ENCODE assay signal across 30 mouse cellular contexts in the genomic region with DNA sequence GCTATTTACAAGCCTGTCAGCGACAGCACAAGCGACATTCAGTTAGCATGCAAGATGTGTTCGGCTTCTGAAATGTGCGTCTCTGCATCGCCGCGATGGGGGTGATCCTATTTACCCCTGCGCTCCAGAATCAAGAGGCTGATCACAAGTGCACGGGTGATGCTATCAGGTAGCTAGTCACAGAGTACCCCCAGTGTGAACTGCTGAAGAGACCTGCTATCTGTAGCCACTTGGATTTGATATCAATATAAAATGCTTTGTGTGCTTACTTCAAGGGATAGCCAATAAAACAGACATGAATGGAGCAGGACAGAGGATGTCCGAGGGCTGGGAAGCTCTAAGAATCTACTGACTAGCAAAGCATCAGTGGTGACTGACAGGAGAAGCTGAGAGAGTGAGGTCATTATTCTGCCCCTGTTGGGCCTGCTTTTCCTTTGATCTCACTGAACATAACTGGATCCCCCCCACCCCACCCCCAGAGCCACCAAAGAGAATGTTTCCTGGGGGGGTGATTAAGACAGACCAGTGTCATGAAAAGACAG. TPM values are rescaled to one million over a fixed set of nuclear protein-coding genes. Genes with fewer than 3 reads are reported as not detected.
DNase-seq lines count a peak whose midpoint lies in the region; ATAC-seq lines count a peak whose summit lies in the region.
"Had no signal": no experiment of that assay in that cellular context is flagged by ENCODE, and none has a peak within 500 bp of the region (broad histone marks: within the 10 kb centered on the region; RNA-seq: fewer than 3 reads in every experiment).

No protein-coding gene starts in this region.

- no peak for ATAC-seq in forebrain, embryonic 11.5 days (replicated peaks; ENCODE audit: low FRiP score)
- ATAC-seq in forebrain, embryonic 12.5 days (ENCODE audit: low FRiP score): no peak
- ATAC-seq in hindbrain, embryonic 12.5 days (ENCODE audit: low FRiP score): no peak
- no peak for ATAC-seq in midbrain, embryonic 11.5 days (ENCODE audit: low FRiP score)
- ATAC-seq: activated CD4-positive, CD25-positive, alpha-beta regulatory T cell, adult 4 months; intestine, embryonic 15.5 days had no signal

- no peak overlapping the region for H3K4me2 ChIP-seq in forebrain, embryonic 11.5 days (ENCODE audit: low read depth, low read length, severe bottlenecking)
- H3K4me2 ChIP-seq in forebrain, embryonic 12.5 days: no peak overlapping the region
- H3K4me2 ChIP-seq in hindbrain, embryonic 12.5 days (replicated peaks): no peak overlapping the region
- no peak overlapping the region for H3K4me2 ChIP-seq in midbrain, embryonic 11.5 days
- H3K4me2 ChIP-seq: heart, embryonic 12.5 days; hindbrain, embryonic 15.5 days; intestine, embryonic 15.5 days; limb, embryonic 12.5 days; liver, embryonic 15.5 days; lung, embryonic 14.5 days; neural tube, embryonic 13.5 days had no signal

- no peaks in the 10 kb centered on the region for H3K9me3 ChIP-seq in forebrain, embryonic 11.5 days (ENCODE audit: control insufficient read depth, low read length)
- no peaks in the 10 kb centered on the region for H3K9me3 ChIP-seq in forebrain, embryonic 12.5 days
- no peaks in the 10 kb centered on the region for H3K9me3 ChIP-seq in hindbrain, embryonic 10.5 days
- no peaks in the 10 kb centered on the region for H3K9me3 ChIP-seq in hindbrain, embryonic 12.5 days (replicated peaks)
- H3K9me3 ChIP-seq in midbrain, embryonic 10.5 days (replicated peaks): no peaks in the 10 kb centered on the region
- H3K9me3 ChIP-seq in midbrain, embryonic 11.5 days (ENCODE audit: control insufficient read depth, low read length): no peaks in the 10 kb centered on the region
- H3K9me3 ChIP-seq: heart, embryonic 12.5 days; hindbrain, embryonic 15.5 days; intestine, embryonic 15.5 days; limb, embryonic 12.5 days; liver, embryonic 15.5 days; neural tube, embryonic 13.5 days had no signal

- no peak overlapping the region for H3K9ac ChIP-seq in forebrain, embryonic 11.5 days (ENCODE audit: low read length)
- no peak overlapping the region for H3K9ac ChIP-seq in forebrain, embryonic 12.5 days
- no peak overlapping the region for H3K9ac ChIP-seq in hindbrain, embryonic 12.5 days
- H3K9ac ChIP-seq in midbrain, embryonic 11.5 days (ENCODE audit: low read length): no peak overlapping the region
- H3K9ac ChIP-seq: heart, embryonic 12.5 days; hindbrain, embryonic 15.5 days; intestine, embryonic 15.5 days; limb, embryonic 12.5 days; liver, embryonic 15.5 days; lung, embryonic 14.5 days; neural tube, embryonic 13.5 days had no signal

- no peak overlapping the region for H3K4me3 ChIP-seq in forebrain, embryonic 11.5 days (ENCODE audit: low read depth, low read length)
- H3K4me3 ChIP-seq in forebrain, embryonic 12.5 days (replicated peaks): no peak overlapping the region
- H3K4me3 ChIP-seq in hindbrain, embryonic 10.5 days: no peak overlapping the region
- H3K4me3 ChIP-seq in hindbrain, embryonic 12.5 days: no peak overlapping the region
- no peak overlapping the region for H3K4me3 ChIP-seq in midbrain, embryonic 10.5 days
- no peak overlapping the region for H3K4me3 ChIP-seq in midbrain, embryonic 11.5 days (ENCODE audit: low read depth, low read length)
- H3K4me3 ChIP-seq: gastrocnemius, adult 2 months; heart, adult 2 months; heart, embryonic 12.5 days; hindbrain, embryonic 15.5 days; intestine, embryonic 15.5 days; limb, embryonic 12.5 days; liver, embryonic 15.5 days; neural tube, embryonic 13.5 days had no signal

- WGBS in forebrain, embryonic 11.5 days: 86% methylated on average over 10 of the region's 10 CpGs
- WGBS in forebrain, embryonic 12.5 days: 81% methylated on average over 10 of the region's 10 CpGs
- 87% methylated on average over 10 of the region's 10 CpGs for WGBS in hindbrain, embryonic 10.5 days
- WGBS in hindbrain, embryonic 12.5 days: 74% methylated on average over 10 of the region's 10 CpGs
- WGBS in midbrain, embryonic 10.5 days: 89% methylated on average over 10 of the region's 10 CpGs
- WGBS in midbrain, embryonic 11.5 days: 81% methylated on average over 10 of the region's 10 CpGs

- H3K27ac ChIP-seq in forebrain, embryonic 11.5 days (ENCODE audit: low read depth, low read length): no peak overlapping the region
- no peak overlapping the region for H3K27ac ChIP-seq in forebrain, embryonic 12.5 days
- peak overlapping the region; percentile 36 for H3K27ac ChIP-seq in hindbrain, embryonic 10.5 days
- H3K27ac ChIP-seq in hindbrain, embryonic 12.5 days: no peak overlapping the region; the same call in 1 of the 2 replicates
- peak overlapping the region; percentile 10; the same call in 1 of the 2 replicates for H3K27ac ChIP-seq in midbrain, embryonic 10.5 days (replicated peaks)
- H3K27ac ChIP-seq in midbrain, embryonic 11.5 days (ENCODE audit: low read depth, low read length): no peak overlapping the region
- H3K27ac ChIP-seq: gastrocnemius, adult 2 months; heart, adult 2 months; hindbrain, embryonic 15.5 days; intestine, embryonic 15.5 days; limb, embryonic 12.5 days; liver, embryonic 15.5 days; neural tube, embryonic 13.5 days had no signal

- H3K27me3 ChIP-seq in forebrain, embryonic 11.5 days (ENCODE audit: control insufficient read depth, insufficient read depth, low read length): no peaks in the 10 kb centered on the region
- 0 out of 2 replicates have a peak, but pooled peaks cover 4% of the 10 kb centered on the region for H3K27me3 ChIP-seq in forebrain, embryonic 12.5 days
- no peaks in the 10 kb centered on the region for H3K27me3 ChIP-seq in hindbrain, embryonic 10.5 days (ENCODE audit: insufficient read depth, poor library complexity, severe bottlenecking)
- H3K27me3 ChIP-seq in hindbrain, embryonic 12.5 days: no peaks in the 10 kb centered on the region
- H3K27me3 ChIP-seq in midbrain, embryonic 10.5 days (ENCODE audit: low read depth, poor library complexity, severe bottlenecking): no peaks in the 10 kb centered on the region
- no peaks in the 10 kb centered on the region for H3K27me3 ChIP-seq in midbrain, embryonic 11.5 days (ENCODE audit: control insufficient read depth, insufficient read depth, low read length)
- H3K27me3 ChIP-seq: CH12.LX; heart, embryonic 12.5 days; hindbrain, embryonic 15.5 days; intestine, embryonic 15.5 days; limb, embryonic 12.5 days; liver, embryonic 15.5 days; neural tube, embryonic 13.5 days had no signal

- peaks cover 6% of the 10 kb centered on the region; the same call in 1 of the 2 replicates for H3K4me1 ChIP-seq in forebrain, embryonic 11.5 days (replicated peaks; ENCODE audit: control insufficient read depth, insufficient read depth, low read length)
- H3K4me1 ChIP-seq in forebrain, embryonic 12.5 days: peaks cover 20% of the 10 kb centered on the region
- H3K4me1 ChIP-seq in hindbrain, embryonic 10.5 days (replicated peaks): peaks cover 52% of the 10 kb centered on the region
- H3K4me1 ChIP-seq in hindbrain, embryonic 12.5 days: peaks cover 24% of the 10 kb centered on the region
- H3K4me1 ChIP-seq in midbrain, embryonic 10.5 days: peaks cover 52% of the 10 kb centered on the region
- peaks cover 19% of the 10 kb centered on the region for H3K4me1 ChIP-seq in midbrain, embryonic 11.5 days (ENCODE audit: control insufficient read depth, insufficient read depth, low read length)
- H3K4me1 ChIP-seq: intestine, embryonic 15.5 days; liver, embryonic 15.5 days had no signal

- peak; percentile 37 for DNase-seq in forebrain, embryonic 11.5 days (ENCODE audit: low spot score)
- no peak for DNase-seq in hindbrain, embryonic 10.5 days (ENCODE audit: low spot score)
- no peak for DNase-seq in midbrain, embryonic 10.5 days (ENCODE audit: low spot score)
- no peak for DNase-seq in midbrain, embryonic 11.5 days (ENCODE audit: low spot score, missing footprints)
- DNase-seq in spleen, postnatal 10 days (ENCODE audit: low spot score in 2 of 2): no peak
- no peak for DNase-seq in embryo, embryonic 10.5 days (ENCODE audit: low spot score)
- DNase-seq: adrenal gland, adult 2 months; adrenal gland, postnatal 36 days; cerebellum, adult 8-10 months; cerebellum, postnatal 25 days; gastrocnemius, adult 2 months; gastrocnemius, postnatal 36 days; heart, adult 2 months; kidney, adult 2 months; kidney, postnatal 36 days; layer of hippocampus, postnatal 36 days; lung, embryonic 14.5 days; lung, postnatal 14 days; right cerebral cortex, postnatal 4 days had no signal

- no peaks in the 10 kb centered on the region for H3K36me3 ChIP-seq in forebrain, embryonic 11.5 days (ENCODE audit: control insufficient read depth, insufficient read depth, low read length)
- no peaks in the 10 kb centered on the region for H3K36me3 ChIP-seq in forebrain, embryonic 12.5 days (replicated peaks)
- peaks cover 11% of the 10 kb centered on the region; the same call in 1 of the 2 replicates for H3K36me3 ChIP-seq in hindbrain, embryonic 10.5 days
- no peaks in the 10 kb centered on the region for H3K36me3 ChIP-seq in hindbrain, embryonic 12.5 days
- H3K36me3 ChIP-seq in midbrain, embryonic 10.5 days: peaks cover 17% of the 10 kb centered on the region; the same call in 1 of the 2 replicates
- no peaks in the 10 kb centered on the region for H3K36me3 ChIP-seq in midbrain, embryonic 11.5 days (ENCODE audit: control insufficient read depth, insufficient read depth, low read length)
- H3K36me3 ChIP-seq: heart, embryonic 12.5 days; intestine, embryonic 15.5 days; limb, embryonic 12.5 days; liver, embryonic 15.5 days had no signal

RNA-seq across cellular contexts. Expression of a gene that starts 18.4 kb away (rescaled TPM):
- polyA plus RNA-seq in forebrain, embryonic 11.5 days (2014; fragmentation: Nextera tagmentation; extraction: Ambion mirVana): 5.9 and 6.3 TPM in 2 replicates
- polyA plus RNA-seq in forebrain, embryonic 12.5 days (2016; fragmentation: Nextera tagmentation; extraction: Ambion mirVana): 4.9 and 5.7 TPM in 2 replicates
- polyA plus RNA-seq in hindbrain, embryonic 10.5 days (2016; fragmentation: Nextera tagmentation; extraction: Ambion mirVana): 9.3 and 10.0 TPM in 2 replicates
- 7.0 and 7.6 TPM in 2 replicates for polyA plus RNA-seq in hindbrain, embryonic 12.5 days (2016; fragmentation: Nextera tagmentation; extraction: Ambion mirVana)
- 9.7 and 10.9 TPM in 2 replicates for polyA plus RNA-seq in midbrain, embryonic 10.5 days (2016; fragmentation: Nextera tagmentation; extraction: Ambion mirVana)
- polyA plus RNA-seq in midbrain, embryonic 11.5 days (2014; fragmentation: Nextera tagmentation; extraction: Ambion mirVana): 7.6 and 8.0 TPM in 2 replicates
- polyA plus RNA-seq: C2C12 had no signal

Comparison
In these comparisons a context has a peak if more than half of its experiments do, and no peak if none do; other contexts are left out.
1. H3K27ac ChIP-seq: peak in hindbrain, embryonic 10.5 days (single experiment) and midbrain, embryonic 10.5 days (single experiment); none in forebrain, embryonic 11.5 days (single experiment), forebrain, embryonic 12.5 days (single experiment), hindbrain, embryonic 12.5 days (single experiment) and midbrain, embryonic 11.5 days (single experiment).